Mouse (Mus musculus): ENCODE data around the gene Ackr4. TPM values are rescaled to one million over a fixed set of nuclear protein-coding genes. Genes with fewer than 3 reads are reported as not detected.

Gene Ackr4
- polyA plus RNA-seq, 1 experiment from 2014 or later, result 1.2 TPM

GRCm38 (mm10) chr9:104152121-104152520 lies 25.4 kb upstream of the Ackr4 start:
- Histone ChIP-seq H3K9me3 (ENCODE audit: control insufficient read depth, low read length) (no peaks in the 10 kb centered on the region), H3K4me1 (replicated peaks; ENCODE audit: control insufficient read depth, insufficient read depth, low read length) (no peaks in the 10 kb centered on the region), H3K27me3 (ENCODE audit: control insufficient read depth, insufficient read depth, low read depth, low read length) (no peaks in the 10 kb centered on the region), H3K9ac (ENCODE audit: low read length) (no peak overlapping the region), H3K27ac (ENCODE audit: low read length) (no peak overlapping the region), H3K36me3 (ENCODE audit: control insufficient read depth, insufficient read depth, low read length) (peaks cover 42% of the 10 kb centered on the region), H3K4me2 (ENCODE audit: low read depth, low read length) (no peak overlapping the region), H3K4me3 (ENCODE audit: low read length) (no peak overlapping the region)
- WGBS, result 91% methylated on average over 7 of the region's 7 CpGs
- no peak for ATAC-seq (ENCODE audit: low read depth)

- Histone ChIP-seq H3K4me1 (replicated peaks; ENCODE audit: control insufficient read depth, insufficient read depth, low read length) (no peaks in the 10 kb centered on the region), H3K27ac (ENCODE audit: low read length) (no peak overlapping the region), H3K9me3 (ENCODE audit: control insufficient read depth, low read length) (no peaks in the 10 kb centered on the region), H3K36me3 (ENCODE audit: control insufficient read depth, insufficient read depth, low read length) (peaks cover 14% of the 10 kb centered on the region), H3K4me2 (ENCODE audit: low read depth, low read length) (no peak overlapping the region), H3K4me3 (ENCODE audit: low read length) (no peak overlapping the region), H3K27me3 (ENCODE audit: control insufficient read depth, insufficient read depth, low read depth, low read length) (no peaks in the 10 kb centered on the region), H3K9ac (ENCODE audit: low read length) (no peak overlapping the region)
- WGBS, result 86% methylated on average over 7 of the region's 7 CpGs
- no peak for ATAC-seq (ENCODE audit: low read depth)
Measured at GRCm38 (mm10) chr9:104148969-104149368, 22.2 kb upstream of the Ackr4 start.

GRCm38 (mm10) chr9:104146683-104147082 lies 19.9 kb upstream of the Ackr4 start:
- H3K4me1 ChIP-seq (replicated peaks; ENCODE audit: control insufficient read depth, insufficient read depth, low read length), result no peaks in the 10 kb centered on the region
- H3K4me2 ChIP-seq (ENCODE audit: low read depth, low read length), result no peak overlapping the region
- ATAC-seq (ENCODE audit: low read depth), result no peak
- no peaks in the 10 kb centered on the region for H3K9me3 ChIP-seq (ENCODE audit: control insufficient read depth, low read length)
- H3K4me3 ChIP-seq (ENCODE audit: low read length), result no peak overlapping the region
- H3K36me3 ChIP-seq (ENCODE audit: control insufficient read depth, insufficient read depth, low read length), result peaks cover 6% of the 10 kb centered on the region
- H3K9ac ChIP-seq (ENCODE audit: low read length), result no peak overlapping the region
- H3K27ac ChIP-seq (ENCODE audit: low read length), result no peak overlapping the region
- WGBS, result 75% methylated on average over 7 of the region's 7 CpGs
- H3K27me3 ChIP-seq (ENCODE audit: control insufficient read depth, insufficient read depth, low read depth, low read length), result no peaks in the 10 kb centered on the region

- ATAC-seq (ENCODE audit: low read depth), result no peak
- Histone ChIP-seq H3K27ac (ENCODE audit: low read length) (no peak overlapping the region), H3K4me1 (replicated peaks; ENCODE audit: control insufficient read depth, insufficient read depth, low read length) (no peaks in the 10 kb centered on the region), H3K9ac (ENCODE audit: low read length) (no peak overlapping the region), H3K4me2 (ENCODE audit: low read depth, low read length) (no peak overlapping the region), H3K27me3 (ENCODE audit: control insufficient read depth, insufficient read depth, low read depth, low read length) (no peaks in the 10 kb centered on the region), H3K9me3 (ENCODE audit: control insufficient read depth, low read length) (no peaks in the 10 kb centered on the region), H3K4me3 (ENCODE audit: low read length) (no peak overlapping the region), H3K36me3 (ENCODE audit: control insufficient read depth, insufficient read depth, low read length) (no peaks in the 10 kb centered on the region)
- WGBS, result 81% methylated on average over 8 of the region's 8 CpGs
Measured at GRCm38 (mm10) chr9:104144314-104144996, 17.7 kb upstream of the Ackr4 start.

GRCm38 (mm10) chr9:104142805-104143204 lies 16.1 kb upstream of the Ackr4 start:
- Histone ChIP-seq H3K27ac (ENCODE audit: low read length) (no peak overlapping the region), H3K4me1 (replicated peaks; ENCODE audit: control insufficient read depth, insufficient read depth, low read length) (no peaks in the 10 kb centered on the region), H3K27me3 (ENCODE audit: control insufficient read depth, insufficient read depth, low read depth, low read length) (no peaks in the 10 kb centered on the region), H3K4me3 (ENCODE audit: low read length) (no peak overlapping the region), H3K9ac (ENCODE audit: low read length) (no peak overlapping the region), H3K36me3 (ENCODE audit: control insufficient read depth, insufficient read depth, low read length) (no peaks in the 10 kb centered on the region), H3K4me2 (ENCODE audit: low read depth, low read length) (no peak overlapping the region), H3K9me3 (ENCODE audit: control insufficient read depth, low read length) (no peaks in the 10 kb centered on the region)
- 61% methylated on average over 14 of the region's 14 CpGs for WGBS
- no peak for ATAC-seq (ENCODE audit: low read depth)

GRCm38 (mm10) chr9:104140351-104140750 lies 13.6 kb upstream of the Ackr4 start:
- ATAC-seq (ENCODE audit: low read depth), result no peak
- no peak overlapping the region for H3K9ac ChIP-seq (ENCODE audit: low read length)
- no peak overlapping the region for H3K4me2 ChIP-seq (ENCODE audit: low read depth, low read length)
- H3K27me3 ChIP-seq (ENCODE audit: control insufficient read depth, insufficient read depth, low read depth, low read length), result no peaks in the 10 kb centered on the region
- no peaks in the 10 kb centered on the region for H3K9me3 ChIP-seq (ENCODE audit: control insufficient read depth, low read length)
- no peaks in the 10 kb centered on the region for H3K4me1 ChIP-seq (replicated peaks; ENCODE audit: control insufficient read depth, insufficient read depth, low read length)
- no peak overlapping the region for H3K4me3 ChIP-seq (ENCODE audit: low read length)
- 85% methylated on average over 6 of the region's 6 CpGs for WGBS
- H3K27ac ChIP-seq (ENCODE audit: low read length), result no peak overlapping the region
- H3K36me3 ChIP-seq (ENCODE audit: control insufficient read depth, insufficient read depth, low read length), result no peaks in the 10 kb centered on the region

- no peak overlapping the region for H3K4me2 ChIP-seq (ENCODE audit: low read depth, low read length)
- no peak overlapping the region for H3K27ac ChIP-seq (ENCODE audit: low read length)
- 70% methylated on average over 9 of the region's 9 CpGs for WGBS
- ATAC-seq (ENCODE audit: low read depth), result peak; percentile 52
- no peaks in the 10 kb centered on the region for H3K4me1 ChIP-seq (replicated peaks; ENCODE audit: control insufficient read depth, insufficient read depth, low read length)
- H3K9ac ChIP-seq (ENCODE audit: low read length), result no peak overlapping the region
- no peaks in the 10 kb centered on the region for H3K27me3 ChIP-seq (ENCODE audit: control insufficient read depth, insufficient read depth, low read depth, low read length)
- no peaks in the 10 kb centered on the region for H3K9me3 ChIP-seq (ENCODE audit: control insufficient read depth, low read length)
- no peaks in the 10 kb centered on the region for H3K36me3 ChIP-seq (ENCODE audit: control insufficient read depth, insufficient read depth, low read length)
- no peak overlapping the region for H3K4me3 ChIP-seq (ENCODE audit: low read length)
Measured at GRCm38 (mm10) chr9:104130141-104130755, 3.5 kb upstream of the Ackr4 start.

GRCm38 (mm10) chr9:104128110-104128509 lies 1.4 kb upstream of the Ackr4 start:
- 72% methylated on average over 2 of the region's 2 CpGs for WGBS
- H3K36me3 ChIP-seq (ENCODE audit: control insufficient read depth, insufficient read depth, low read length), result no peaks in the 10 kb centered on the region
- no peaks in the 10 kb centered on the region for H3K9me3 ChIP-seq (ENCODE audit: control insufficient read depth, low read length)
- no peaks in the 10 kb centered on the region for H3K27me3 ChIP-seq (ENCODE audit: control insufficient read depth, insufficient read depth, low read depth, low read length)
- no peak overlapping the region for H3K4me2 ChIP-seq (ENCODE audit: low read depth, low read length)
- no peak overlapping the region for H3K27ac ChIP-seq (ENCODE audit: low read length)
- ATAC-seq (ENCODE audit: low read depth), result no peak
- H3K9ac ChIP-seq (ENCODE audit: low read length), result no peak overlapping the region
- H3K4me1 ChIP-seq (replicated peaks; ENCODE audit: control insufficient read depth, insufficient read depth, low read length), result peaks cover 3% of the 10 kb centered on the region; the same call in 1 of the 2 replicates
- H3K4me3 ChIP-seq (ENCODE audit: low read length), result no peak overlapping the region

GRCm38 (mm10) chr9:104123622-104124021 lies 3.1 kb downstream of the Ackr4 start:
- ATAC-seq (ENCODE audit: low read depth), result no peak
- no peak overlapping the region for H3K27ac ChIP-seq (ENCODE audit: low read length)

More at GRCm38 (mm10) chr9:104123622-104124021, 3.1 kb downstream of the Ackr4 start:
- H3K27me3 ChIP-seq (ENCODE audit: control insufficient read depth, insufficient read depth, low read depth, low read length), result no peaks in the 10 kb centered on the region
- H3K36me3 ChIP-seq (ENCODE audit: control insufficient read depth, insufficient read depth, low read length), result no peaks in the 10 kb centered on the region
- H3K4me3 ChIP-seq (ENCODE audit: low read length), result no peak overlapping the region
- H3K9me3 ChIP-seq (ENCODE audit: control insufficient read depth, low read length), result no peaks in the 10 kb centered on the region
- H3K4me1 ChIP-seq (replicated peaks; ENCODE audit: control insufficient read depth, insufficient read depth, low read length), result peaks cover 3% of the 10 kb centered on the region; the same call in 1 of the 2 replicates
- no peak overlapping the region for H3K9ac ChIP-seq (ENCODE audit: low read length)
- 32% methylated on average over 5 of the region's 5 CpGs for WGBS
- no peak overlapping the region for H3K4me2 ChIP-seq (ENCODE audit: low read depth, low read length)

Measured in lung, embryonic 16.5 days (tissue).